Mouse (Mus musculus): ENCODE results near the gene Mcpt2. TPM values are rescaled to one million over a fixed set of nuclear protein-coding genes. Genes with fewer than 3 reads are reported as not detected.

Mcpt2 gene
- polyA plus RNA-seq, 1 experiment: not detected

DNA sequence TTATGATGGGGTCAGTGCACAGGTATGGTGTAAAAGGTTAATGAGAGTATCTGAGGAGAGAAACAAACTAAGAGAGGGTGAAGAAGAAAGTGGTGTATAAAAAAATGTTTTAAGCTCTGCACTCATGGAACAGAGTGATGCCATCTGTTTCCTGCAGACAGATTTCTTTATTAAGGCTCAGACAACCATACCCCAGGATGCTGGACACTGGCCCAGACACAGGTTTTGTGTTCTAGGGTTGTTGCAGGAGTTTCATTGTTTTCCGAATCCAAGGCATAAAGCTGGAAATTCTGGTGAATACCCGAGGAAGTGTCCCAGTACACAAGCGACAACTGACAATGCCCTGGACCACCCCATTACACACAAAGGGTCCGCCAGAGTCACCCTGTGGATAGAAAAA lies 40.2 kb downstream of the Mcpt2 start:
- Histone ChIP-seq H3K4me3 (replicated peaks; ENCODE audit: extremely low read depth, low read depth, low read length) (no peak overlapping the region), H3K4me1 (ENCODE audit: control insufficient read depth, insufficient read depth, low read length) (no peaks in the 10 kb centered on the region)
- no peak for DNase-seq
- TF ChIP-seq CTCF (IDR thresholded peaks at IDR 0.05; ENCODE audit: insufficient read depth, low read length) (no peak), POLR2A (IDR thresholded peaks at IDR 0.05; ENCODE audit: borderline replicate concordance, extremely low read depth, low read depth, low read length) (no peak)
- 72% methylated on average over 4 of the region's 4 CpGs for WGBS

DNA sequence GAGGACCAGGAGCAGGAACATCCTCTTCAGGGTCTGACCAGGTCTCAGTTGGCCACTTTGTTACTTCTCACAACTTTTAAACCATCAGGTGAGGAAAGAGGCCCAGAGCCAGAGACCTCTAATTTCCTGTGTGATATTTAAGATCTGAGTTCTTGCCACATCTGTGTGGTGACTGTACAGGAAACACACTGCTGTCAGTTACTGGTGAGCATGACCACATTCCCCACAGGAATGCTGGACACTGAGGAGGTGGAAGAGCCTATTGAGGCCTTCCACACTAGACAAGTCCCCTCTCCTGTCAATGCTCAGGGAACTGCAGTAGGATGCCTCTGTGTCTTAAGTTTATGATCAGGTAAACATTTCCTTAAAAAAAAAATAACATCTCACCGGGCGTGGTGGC lies 43.3 kb downstream of the Mcpt2 start, which contains the start of gene Mcpt8:
TSS of gene Mcpt8 (minus strand) at position 107 of the 400 bp plus-strand sequence.
- TF ChIP-seq CTCF (IDR thresholded peaks at IDR 0.05; ENCODE audit: insufficient read depth, low read length): no peak
- no peak for TF ChIP-seq POLR2A (IDR thresholded peaks at IDR 0.05; ENCODE audit: borderline replicate concordance, extremely low read depth, low read depth, low read length)
- 91% methylated on average over 2 of the region's 2 CpGs for WGBS
- no peaks in the 10 kb centered on the region for H3K4me1 ChIP-seq (ENCODE audit: control insufficient read depth, insufficient read depth, low read length)

DNA sequence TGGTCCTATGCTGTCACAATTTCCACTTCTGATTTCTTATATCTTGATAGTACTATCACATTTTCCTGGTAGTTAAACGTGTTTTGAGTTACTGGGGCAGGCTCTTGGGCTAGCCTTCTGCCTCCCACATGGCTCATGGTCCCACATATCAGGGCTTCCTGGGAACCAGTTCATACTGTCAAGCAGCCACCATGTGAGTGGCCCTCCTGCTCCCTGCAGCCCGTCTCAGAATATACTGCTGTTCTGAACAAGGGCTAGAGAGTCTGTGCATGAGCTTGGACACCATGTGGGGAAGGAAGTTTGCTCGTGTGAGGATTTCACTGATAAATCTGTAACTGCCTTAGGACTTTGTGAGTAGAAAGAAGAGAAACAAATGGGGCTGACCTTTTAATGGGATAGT lies 44.9 kb downstream of the Mcpt2 start:
- H3K4me3 ChIP-seq (replicated peaks; ENCODE audit: extremely low read depth, low read depth, low read length): no peak overlapping the region
- TF ChIP-seq POLR2A (IDR thresholded peaks at IDR 0.05; ENCODE audit: borderline replicate concordance, extremely low read depth, low read depth, low read length) (no peak), CTCF (IDR thresholded peaks at IDR 0.05; ENCODE audit: insufficient read depth, low read length) (no peak)
- H3K4me1 ChIP-seq (ENCODE audit: control insufficient read depth, insufficient read depth, low read length): no peaks in the 10 kb centered on the region
- no peak for DNase-seq
- 55% methylated on average over 3 of the region's 3 CpGs for WGBS

More for the DNA sequence above, 43.3 kb downstream of the Mcpt2 start, which contains the start of gene Mcpt8:
- DNase-seq: no peak
- no peak within 1 kb of the TSS for H3K4me3 ChIP-seq (replicated peaks; ENCODE audit: extremely low read depth, low read depth, low read length)

DNA sequence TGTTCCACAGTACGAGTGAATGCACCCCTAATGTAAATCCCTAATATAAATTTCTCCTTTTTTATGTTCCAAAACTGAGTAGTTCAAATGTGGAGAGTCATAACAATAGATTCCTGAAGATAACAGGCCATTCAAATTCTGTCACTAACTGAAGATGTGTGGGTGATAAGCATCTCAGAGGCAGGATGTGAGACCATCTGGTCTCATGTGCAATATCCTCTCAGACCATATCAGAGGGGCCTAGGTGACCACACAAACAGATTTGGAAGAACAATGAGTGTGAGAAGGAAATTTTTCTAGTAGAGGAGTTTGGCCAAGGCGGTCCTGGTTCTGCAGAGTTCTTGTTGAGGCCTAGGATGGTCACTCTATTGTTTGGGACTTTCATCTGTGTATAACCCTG lies 51.5 kb downstream of the Mcpt2 start:
- TF ChIP-seq CTCF (IDR thresholded peaks at IDR 0.05; ENCODE audit: insufficient read depth, low read length) (no peak), POLR2A (IDR thresholded peaks at IDR 0.05; ENCODE audit: borderline replicate concordance, extremely low read depth, low read depth, low read length) (no peak)
- no peak for DNase-seq
- Histone ChIP-seq H3K4me3 (replicated peaks; ENCODE audit: extremely low read depth, low read depth, low read length) (no peak overlapping the region), H3K4me1 (ENCODE audit: control insufficient read depth, insufficient read depth, low read length) (no peaks in the 10 kb centered on the region)
- WGBS: 43% methylated on average over 2 of the region's 2 CpGs

Other genes starting within 250 kb of the Mcpt2 start
- gene Nfatc4, start 218.9 kb upstream of the Mcpt2 start, polyA plus RNA-seq (2012; rRNA removed): 26.4 and 27.3 TPM in 2 replicates
- 9.4 and 12.4 TPM in 2 replicates for gene Nynrin, start 188.0 kb upstream of the Mcpt2 start, polyA plus RNA-seq (2012; rRNA removed)
- gene Cbln3, start 157.6 kb upstream of the Mcpt2 start, polyA plus RNA-seq (2012; rRNA removed): 0.15 and 0.34 TPM in 2 replicates
- 20.3 and 24.2 TPM in 2 replicates for gene Khnyn, start 157.1 kb upstream of the Mcpt2 start, polyA plus RNA-seq (2012; rRNA removed)
- 37.6 and 51.9 TPM in 2 replicates for gene Sdr39u1, start 141.7 kb upstream of the Mcpt2 start, polyA plus RNA-seq (2012; rRNA removed)
- 1.8 and 1.9 TPM in 2 replicates for gene Cma1, start 97.4 kb upstream of the Mcpt2 start, polyA plus RNA-seq (2012; rRNA removed)
- not detected in 2 replicates for gene Cma2, start 91.1 kb upstream of the Mcpt2 start, polyA plus RNA-seq (2012; rRNA removed)
- not detected in 2 replicates for gene Mcpt1, start 24.1 kb upstream of the Mcpt2 start, polyA plus RNA-seq (2012; rRNA removed)
- gene Mcpt9, start 11.5 kb upstream of the Mcpt2 start, polyA plus RNA-seq (2012; rRNA removed): not detected in 2 replicates
- 1.5 and 1.8 TPM in 2 replicates for gene Mcpt4, start 20.3 kb downstream of the Mcpt2 start, polyA plus RNA-seq (2012; rRNA removed)
- not detected in 2 replicates for gene Mcpt8, start 43.2 kb downstream of the Mcpt2 start, polyA plus RNA-seq (2012; rRNA removed)
- 0.20 TPM in 1 of 2 replicates, not detected in the other for gene Ctsg, start 60.5 kb downstream of the Mcpt2 start, polyA plus RNA-seq (2012; rRNA removed)
- not detected in 2 replicates for gene Gzme, start 78.6 kb downstream of the Mcpt2 start, polyA plus RNA-seq (2012; rRNA removed)
- gene Gzmd, start 90.6 kb downstream of the Mcpt2 start, polyA plus RNA-seq (2012; rRNA removed): not detected in 2 replicates
- not detected in 2 replicates for gene Gzmg, start 117.5 kb downstream of the Mcpt2 start, polyA plus RNA-seq (2012; rRNA removed)
- not detected in 2 replicates for gene Gzmn, start 132.6 kb downstream of the Mcpt2 start, polyA plus RNA-seq (2012; rRNA removed)
- gene Gzmf, start 169.4 kb downstream of the Mcpt2 start, polyA plus RNA-seq (2012; rRNA removed): not detected in 2 replicates
- gene Gzmc, start 192.6 kb downstream of the Mcpt2 start, polyA plus RNA-seq (2012; rRNA removed): not detected in 2 replicates
- gene Gzmb, start 220.2 kb downstream of the Mcpt2 start, polyA plus RNA-seq (2012; rRNA removed): 1.9 and 2.4 TPM in 2 replicates